Mouse (Mus musculus) thymus, postnatal 14 days (tissue): ENCODE results near the gene Vwce.

Experiments
- DNase-seq: peaks from one replicate; pipeline ENCODE4 v3.0.0; 2021

Gene Vwce

DNA sequence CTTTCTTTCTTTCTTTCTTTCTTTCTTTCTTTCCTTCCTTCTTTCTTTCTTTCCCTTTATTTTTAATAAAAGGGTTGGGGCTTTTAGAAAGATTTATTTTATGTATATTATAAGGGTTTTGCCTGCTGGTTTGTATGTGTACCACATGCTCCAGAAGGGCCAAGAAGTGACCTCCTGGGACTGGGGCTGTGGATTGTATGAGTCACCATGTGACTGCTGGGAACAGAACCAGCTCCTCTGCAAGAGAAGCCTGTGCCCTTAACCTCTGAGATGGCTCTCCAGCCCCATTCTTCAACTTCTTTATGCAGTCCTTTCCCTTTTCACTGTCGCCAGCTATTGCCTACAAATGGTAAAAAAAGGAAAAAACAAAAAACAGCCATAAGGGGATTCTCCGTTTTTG, 11.6 kb downstream of the Vwce start:
- DNase-seq, result no peak

- DNase-seq, result peak; percentile 60
Measured at GRCm38 (mm10) chr19:10648156-10648555, 14.1 kb downstream of the Vwce start.

GRCm38 (mm10) chr19:10656058-10656457, 22.0 kb downstream of the Vwce start:
- no peak for DNase-seq

DNA sequence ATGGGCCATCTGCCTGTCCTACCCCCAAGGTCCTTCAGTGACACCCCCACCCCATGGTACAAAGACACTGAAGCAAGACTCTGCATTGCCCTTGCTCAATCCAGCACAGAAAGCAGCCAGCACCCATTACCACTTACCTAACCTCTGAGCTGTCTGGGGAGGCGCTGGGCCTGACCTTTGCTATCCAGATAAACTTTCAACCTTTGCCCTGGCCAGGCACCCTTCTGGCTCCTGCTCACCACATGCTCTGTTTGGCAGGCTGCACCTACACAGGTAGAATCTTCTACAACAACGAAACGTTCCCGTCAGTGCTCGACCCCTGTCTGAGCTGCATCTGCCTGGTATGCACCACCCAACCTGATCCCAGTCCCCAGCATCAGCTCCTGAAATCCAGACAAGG, 23.7 kb downstream of the Vwce start:
- DNase-seq, result no peak

GRCm38 (mm10) chr19:10658406-10658805, 24.4 kb downstream of the Vwce start:
- no peak for DNase-seq

- no peak for DNase-seq
Measured at GRCm38 (mm10) chr19:10661373-10661772, 27.4 kb downstream of the Vwce start.

DNA sequence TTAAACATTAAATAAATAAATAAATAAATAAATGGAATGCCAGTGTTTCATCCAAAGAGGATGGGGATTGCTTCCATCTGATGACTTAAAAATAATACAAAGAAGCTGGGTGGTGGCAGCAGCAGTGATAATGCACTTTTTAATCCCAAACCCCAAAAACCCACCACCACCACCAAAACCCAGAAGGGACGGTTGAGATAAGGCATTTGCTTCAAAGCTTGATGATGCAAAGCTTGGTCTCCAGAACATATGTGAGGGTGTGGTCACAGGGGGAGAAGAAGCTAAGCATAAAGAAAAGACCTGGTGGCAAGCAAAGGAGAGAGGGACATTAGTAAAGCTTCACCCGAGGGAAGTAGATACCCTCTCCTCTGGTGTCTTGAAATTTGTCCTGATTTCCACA, 27.9 kb downstream of the Vwce start:
- DNase-seq, result no peak

DNA sequence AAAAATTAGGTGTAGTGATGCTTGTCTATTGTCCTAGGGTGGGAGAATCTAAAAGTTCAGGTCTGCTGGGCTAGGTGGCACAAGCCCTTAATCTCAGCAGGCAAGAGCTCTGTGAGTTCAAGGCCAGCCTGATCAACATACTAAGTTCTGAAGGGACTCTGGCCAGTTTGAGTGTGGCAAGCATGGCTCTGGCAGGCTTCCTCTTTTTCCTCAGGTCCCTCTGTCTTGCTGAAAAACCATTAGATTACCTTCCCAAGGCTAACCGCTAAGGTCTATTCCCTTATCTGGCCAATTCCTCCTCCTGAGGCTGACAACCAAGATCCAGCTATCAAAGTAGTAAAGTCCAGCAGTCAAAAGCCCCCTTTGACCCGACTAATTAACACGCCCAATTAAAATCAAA, 28.7 kb downstream of the Vwce start:
- no peak for DNase-seq

- DNase-seq, result no peak
Measured at GRCm38 (mm10) chr19:10665093-10665492, 31.1 kb downstream of the Vwce start.

DNA sequence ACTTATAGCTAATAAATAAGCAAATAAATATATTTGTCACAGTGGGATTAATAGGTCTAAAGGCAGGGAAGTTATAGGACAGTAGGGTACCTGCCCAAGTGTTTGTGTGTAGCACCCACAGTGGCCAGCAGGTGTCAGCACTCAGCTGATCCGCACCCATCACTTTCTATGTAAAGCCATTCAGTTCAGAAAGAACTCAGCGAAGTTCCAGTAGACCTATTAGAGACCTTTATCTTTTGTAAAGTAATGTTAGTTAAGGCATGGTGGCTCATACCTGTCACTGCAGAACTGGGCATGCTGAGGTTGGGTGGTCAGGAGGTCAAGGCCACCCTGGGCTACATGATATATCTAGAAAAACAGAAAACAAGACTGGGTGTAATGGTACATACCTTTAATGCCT, 31.5 kb downstream of the Vwce start:
- peak; percentile 72 for DNase-seq

GRCm38 (mm10) chr19:10671319-10671718, 37.3 kb downstream of the Vwce start:
- no peak for DNase-seq

- DNase-seq, result no peak
Measured at GRCm38 (mm10) chr19:10671854-10672417, 37.9 kb downstream of the Vwce start.

DNA sequence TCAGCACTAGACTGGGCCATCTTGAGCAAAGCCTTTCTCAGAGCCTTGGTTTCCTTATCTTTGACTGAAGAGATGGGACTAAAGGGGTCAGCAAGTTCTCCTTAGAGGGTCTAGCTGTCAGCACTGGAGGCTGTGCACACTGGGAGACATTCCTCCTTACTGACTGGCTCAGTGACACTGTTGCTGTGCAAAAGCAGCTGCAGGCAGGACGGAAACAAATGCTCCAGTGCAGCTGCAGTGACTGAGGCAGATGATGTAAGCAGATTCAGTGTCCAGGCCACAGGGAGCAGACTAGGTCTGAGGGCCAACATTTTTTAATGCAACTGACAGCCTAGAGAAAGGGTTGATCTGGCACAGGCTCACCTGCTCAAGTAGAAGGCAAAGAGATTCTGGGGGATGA, 39.3 kb downstream of the Vwce start:
- no peak for DNase-seq

DNA sequence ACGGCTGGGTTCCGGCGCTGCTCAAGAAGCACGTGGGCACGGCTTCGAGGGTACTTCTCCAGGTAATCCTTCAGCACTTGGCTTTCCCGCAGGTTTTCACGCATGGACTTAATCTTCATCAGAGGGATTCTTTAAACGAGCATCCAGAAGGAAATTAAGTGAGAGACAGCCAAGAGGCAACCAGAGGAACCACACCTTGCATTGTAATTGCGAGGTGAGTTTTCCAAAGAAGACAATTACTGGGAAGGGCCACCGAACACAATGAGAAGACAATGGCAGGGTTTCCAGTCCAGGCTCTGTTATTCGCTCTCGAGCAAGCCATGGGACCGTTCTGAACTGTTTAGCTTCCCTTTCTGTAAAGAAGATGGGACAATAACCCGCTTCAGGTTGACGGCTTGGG, 42.6 kb downstream of the Vwce start:
- DNase-seq, result no peak

GRCm38 (mm10) chr19:10677915-10678771, 44.1 kb downstream of the Vwce start, which contains the start of gene Pga5:
Gene Pga5 (minus strand): TSS chr19:10678071.
- peak; percentile 74 for DNase-seq

GRCm38 (mm10) chr19:10678772-10679067, 44.7 kb downstream of the Vwce start:
- DNase-seq, result no peak

DNA sequence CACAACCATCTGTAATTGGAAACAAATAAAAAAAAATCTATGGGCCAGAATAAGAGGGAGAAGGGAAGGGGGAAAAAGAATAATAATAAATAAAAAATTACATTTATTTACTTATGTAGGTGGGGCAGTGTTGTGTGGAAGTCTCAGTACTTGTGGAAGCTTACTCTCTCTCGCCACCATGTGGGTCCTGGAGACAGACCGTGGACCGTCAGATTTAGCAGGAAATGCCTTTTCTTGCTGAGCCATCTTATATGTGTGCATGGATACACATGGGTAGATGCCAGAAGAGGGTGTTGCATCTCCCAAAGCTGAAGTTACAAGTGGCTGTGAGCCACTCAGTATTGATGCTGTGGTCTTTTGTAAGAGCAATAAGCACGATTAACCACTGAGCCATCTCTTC, 47.6 kb downstream of the Vwce start:
- no peak for DNase-seq

GRCm38 (mm10) chr19:10685081-10685480, 51.1 kb downstream of the Vwce start:
- DNase-seq, result no peak

DNA sequence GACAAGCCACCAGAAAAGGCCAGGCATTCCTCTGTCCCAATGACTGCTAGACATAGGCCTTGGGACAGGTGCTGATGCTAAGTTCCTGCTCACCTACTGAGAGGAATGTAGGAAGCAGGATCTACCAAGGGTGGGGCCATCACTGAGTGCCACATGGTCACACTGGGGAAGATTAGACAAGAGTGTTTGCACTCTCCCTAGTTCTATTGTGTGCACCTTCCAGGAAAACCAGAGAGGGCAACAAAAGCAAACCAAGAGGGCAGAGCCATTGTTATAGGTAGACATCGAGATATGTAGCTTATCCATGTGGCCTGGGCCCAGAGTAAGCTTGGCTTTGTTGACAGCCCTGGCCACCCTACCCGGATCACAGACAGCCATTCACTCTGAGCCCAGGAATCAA, 51.7 kb downstream of the Vwce start:
- no peak for DNase-seq

DNA sequence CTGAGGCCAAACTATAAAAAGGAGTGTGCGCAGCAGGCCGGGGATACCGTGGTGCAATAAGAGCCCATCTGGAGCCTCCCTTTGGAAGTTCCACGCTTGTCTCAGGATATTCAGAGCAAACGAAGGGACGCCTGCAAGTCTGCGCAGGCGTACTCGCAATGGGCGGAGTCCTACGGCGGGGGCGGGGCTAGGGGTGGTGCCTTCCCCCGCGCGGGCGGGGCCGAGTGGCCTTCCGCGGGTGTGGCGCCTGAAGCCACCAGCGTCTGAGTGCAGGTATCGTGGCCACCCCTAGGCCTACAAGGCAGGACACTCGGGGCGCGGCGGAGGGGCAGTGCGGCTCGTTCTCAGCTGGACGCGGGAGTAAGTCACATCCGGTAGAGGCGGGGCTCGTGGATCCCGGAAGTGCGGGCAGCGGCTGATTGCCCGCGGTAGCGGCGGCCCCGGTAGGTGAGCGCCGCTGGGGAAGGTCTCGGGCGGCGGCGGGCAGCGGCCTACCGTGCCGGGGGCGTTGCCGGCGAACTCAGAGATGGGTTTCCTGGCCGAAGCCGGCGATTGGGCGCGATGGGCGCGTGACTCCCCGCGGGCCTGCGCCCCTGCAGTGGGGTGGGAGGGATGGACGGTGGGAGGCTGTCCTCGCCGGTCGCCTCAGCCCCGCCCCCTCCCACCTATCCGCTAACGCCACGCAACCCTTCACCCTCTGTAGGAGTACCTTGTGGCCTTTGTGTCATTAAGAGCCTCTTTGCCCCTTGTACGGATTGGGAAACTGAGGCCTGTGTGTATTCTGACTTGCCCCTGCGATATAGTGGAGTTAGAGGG, 54.7 kb downstream of the Vwce start, which contains the start of gene Vps37c:
Gene Vps37c (plus strand): TSS at position 199 of the 816 bp plus-strand sequence.
- DNase-seq, result peak; percentile 94

- DNase-seq, result no peak
Measured at GRCm38 (mm10) chr19:10689470-10690166, 55.6 kb downstream of the Vwce start.

DNA sequence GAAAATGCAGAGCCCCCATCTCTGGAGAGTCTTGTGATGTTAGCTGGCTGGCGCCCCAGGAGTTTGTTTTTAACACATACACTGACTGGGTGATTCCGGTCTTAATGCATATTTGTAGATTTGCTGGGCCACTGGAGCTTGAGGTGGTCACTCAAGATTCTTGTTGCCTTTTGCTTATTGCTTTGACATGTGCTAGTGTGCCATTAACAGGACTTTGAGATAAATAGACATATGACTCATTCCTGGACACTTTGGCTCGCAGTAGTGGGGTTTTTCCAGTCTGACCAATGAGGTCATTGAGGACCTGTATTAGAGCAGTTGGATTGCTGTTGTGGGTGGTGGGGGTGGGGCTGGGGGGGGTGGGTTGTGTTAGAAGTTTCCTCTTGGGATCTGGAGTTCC, 56.3 kb downstream of the Vwce start:
- no peak for DNase-seq

DNA sequence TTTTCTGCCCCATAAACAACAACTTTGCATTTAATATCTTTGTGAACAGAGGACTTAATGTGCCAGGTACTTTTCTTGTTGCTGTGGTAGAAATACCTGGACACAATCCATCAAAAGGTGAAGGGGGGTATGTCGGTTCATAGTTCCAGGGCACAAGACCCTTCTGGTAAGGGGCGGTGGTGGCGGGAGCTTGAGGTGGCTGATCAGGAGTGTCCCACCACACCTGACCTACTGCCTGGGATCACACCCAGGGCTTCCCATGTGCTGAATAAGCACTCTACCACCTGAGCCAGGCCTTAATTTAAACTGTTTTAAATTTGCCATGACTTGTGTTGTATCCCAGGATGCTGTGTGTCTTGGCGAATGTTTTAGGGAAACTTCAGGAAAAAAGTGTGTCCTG, 57.1 kb downstream of the Vwce start:
- DNase-seq, result no peak
